Mouse (Mus musculus): ENCODE measurements at regions not wholly inside any gene's neighbourhood (a gene's known extent, or its start where the extent isn't known, plus 50 kb on each side); places are given as distances from the start of the nearest gene placed in this dataset.

- TF ChIP-seq ETS1 (IDR thresholded peaks at IDR 0.05; ENCODE audit: low read depth, low read length) (no peak), CHD1 (IDR thresholded peaks at IDR 0.05; ENCODE audit: low read depth, low read length) (no peak), GATA1 (IDR thresholded peaks at IDR 0.05; ENCODE audit: low read depth, low read length) (no peak), MYC (IDR thresholded peaks at IDR 0.05; ENCODE audit: low read depth, low read length) (no peak), POLR2A (IDR thresholded peaks at IDR 0.05; ENCODE audit: control insufficient read depth in 1 of 2, insufficient read depth in 1 of 2, low read depth in 1 of 2, low read length in 2 of 2, poor library complexity in 1 of 2) (no peak), KAT2A (conservative IDR thresholded peaks at IDR 0.05; ENCODE audit: low read depth, low read length) (no peak), CTCF (IDR thresholded peaks at IDR 0.05 in 2 of 3, conservative IDR thresholded peaks at IDR 0.05 in 1 of 3; ENCODE audit: control insufficient read depth in 1 of 3, insufficient read depth in 1 of 3, low read depth in 2 of 3, low read length in 3 of 3, poor library complexity in 1 of 3, severe bottlenecking in 1 of 3) (no peak), MAZ (IDR thresholded peaks at IDR 0.05; ENCODE audit: low read depth, low read length) (no peak), MXI1 (IDR thresholded peaks at IDR 0.05; ENCODE audit: low read depth, low read length) (no peak), SMC3 (IDR thresholded peaks at IDR 0.05; ENCODE audit: low read depth, low read length) (no peak), ZKSCAN1 (IDR thresholded peaks at IDR 0.05; ENCODE audit: low read depth, low read length) (no peak)
Observed at GRCm38 (mm10) chr2:72602152-72602551, 126.2 kb downstream of the Cdca7 start.

All from MEL (cell line).